Mouse (Mus musculus) pancreas, adult 10 weeks (tissue): ENCODE data around the gene C2cd2. TPM values are rescaled to one million over a fixed set of nuclear protein-coding genes. Genes with fewer than 3 reads are reported as not detected.

ENCODE experiments used
- polyA plus RNA-seq: library from polyadenylated mRNA; stranded (reverse); fragments of 350-450 nt; fragmentation: Illumina TruSeq; extraction: RNeasy Lipid Tissue Mini Kit (QIAGEN cat#74804); gene quantifications from one replicate; pipeline ENCODE4 v1.2.3, GENCODE M21; 2015; ENCODE audit warnings: low read depth, low replicate concordance; ENCODE audit not compliant: insufficient read depth

The C2cd2 gene
- polyA plus RNA-seq = 5.7 TPM

GRCm38 (mm10) chr16:97962151-97962948 lies at the start of gene C2cd2, which contains the start of gene Zbtb21:
TSS of gene C2cd2 (minus strand) at chr16:97962598.
TSS of gene Zbtb21 (minus strand) at chr16:97962622.

GRCm38 (mm10) chr16:97996616-97997382 lies 34.4 kb upstream of the C2cd2 start, which contains the start of gene B230307C23Rik:
TSS of gene B230307C23Rik (plus strand) at chr16:97997315.

GRCm38 (mm10) chr16:97851741-97852319 lies 110.6 kb downstream of the C2cd2 start, which contains the start of gene Prdm15:
TSS of gene Prdm15 (minus strand) at chr16:97851850.

Other genes with a start within 250 kb of the C2cd2 start
- 2.3 TPM for gene Ripk4, start 198.8 kb downstream of the C2cd2 start, polyA plus RNA-seq
- gene Prdm15, start 110.7 kb downstream of the C2cd2 start, polyA plus RNA-seq = 5.6 TPM
- gene Zbtb21, start within 50 bp of the C2cd2 start, polyA plus RNA-seq = 3.0 TPM
- gene B230307C23Rik, start 34.7 kb upstream of the C2cd2 start, polyA plus RNA-seq = 1.6 TPM
- 1.9 TPM for gene A630089N07Rik, start 119.9 kb upstream of the C2cd2 start, polyA plus RNA-seq